Mouse (Mus musculus) limb, embryonic 15.5 days (tissue): ENCODE data around the gene Coa5. TPM values are rescaled to one million over a fixed set of nuclear protein-coding genes. Genes with fewer than 3 reads are reported as not detected.

Experiments
- ATAC-seq: fragments of 200-750 bp; cut with Nextera tagmentation; 2 replicates; pipeline ENCODE4 v1.8.0; 2017; ENCODE audit warnings: low read depth, moderate TSS enrichment; ENCODE audit not compliant: insufficient number of reproducible peaks, low FRiP score, low TSS enrichment
- H3K27ac ChIP-seq: fragments of 300-500 bp; sonication (generic); 2 replicates; pipeline ENCODE4 v1.5.1; 2015; ENCODE audit warnings: moderate library complexity, mild to moderate bottlenecking, inconsistent platforms
- H3K27me3 ChIP-seq: fragments of 300-500 bp; sonication (generic); 2 replicates; pipeline ENCODE4 v1.6.1; 2015; ENCODE audit warnings: inconsistent platforms
- H3K36me3 ChIP-seq: fragments of 300-500 bp; sonication (generic); 2 replicates; pipeline ENCODE4 v1.6.1; 2015; ENCODE audit warnings: inconsistent platforms
- H3K4me1 ChIP-seq: fragments of 300-500 bp; sonication (generic); 2 replicates; pipeline ENCODE4 v1.6.1; 2015; ENCODE audit warnings: inconsistent platforms
- H3K4me2 ChIP-seq: fragments of 300-500 bp; sonication (generic); 2 replicates; pipeline ENCODE4 v1.6.1; 2015; ENCODE audit warnings: mild to moderate bottlenecking, inconsistent platforms
- H3K4me3 ChIP-seq: fragments of 300-500 bp; sonication (generic); 2 replicates; pipeline ENCODE4 v1.5.1; 2015; ENCODE audit warnings: mild to moderate bottlenecking, inconsistent platforms
- H3K9ac ChIP-seq: fragments of 300-500 bp; sonication (generic); 2 replicates; pipeline ENCODE4 v1.6.1; 2015; ENCODE audit warnings: inconsistent platforms
- H3K9me3 ChIP-seq: fragments of 300-500 bp; sonication (generic); 2 replicates; pipeline ENCODE4 v1.6.1; 2016; ENCODE audit warnings: inconsistent platforms
- WGBS: fragments of 180-500 bp; shearing (Covaris S2); methylation state at CpG from one replicate; pipeline ENCODE4 v1.1.7; 2015; 5-methylcytosine and 5-hydroxymethylcytosine counted together
- polyA plus RNA-seq: library from polyadenylated mRNA; unstranded; fragments of >200 nt; fragmentation: Nextera tagmentation; extraction: Ambion mirVana; gene quantifications from 2 replicates; pipeline ENCODE4 v1.2.1, GENCODE M21; 2015

Coa5 gene
- polyA plus RNA-seq, 1 experiment from 2014 or later: 46.1 TPM

DNA sequence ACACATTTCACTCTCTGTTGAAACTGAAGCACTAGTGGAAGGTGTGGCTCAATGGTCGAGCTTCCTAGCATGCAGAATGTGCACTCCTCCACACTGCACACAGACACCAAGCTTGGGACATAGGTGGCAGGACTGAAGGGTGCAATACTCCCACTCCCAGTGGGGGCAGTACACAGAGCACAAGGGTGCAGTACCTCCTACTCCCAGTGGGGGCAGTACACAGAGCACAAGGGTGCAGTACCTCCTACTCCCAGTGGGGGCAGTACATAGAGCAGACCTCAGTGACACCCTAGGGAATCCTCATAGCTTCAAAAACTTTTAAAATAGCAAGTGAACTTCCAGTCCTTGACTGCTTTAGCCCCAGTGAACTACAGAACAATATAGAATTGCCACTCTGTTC is 10.5 kb downstream of the Coa5 start:
- H3K4me3 ChIP-seq: no peak overlapping the region
- H3K4me1 ChIP-seq: no peaks in the 10 kb centered on the region
- no peak for ATAC-seq
- H3K4me2 ChIP-seq: no peak overlapping the region
- no peak overlapping the region for H3K27ac ChIP-seq
- H3K9ac ChIP-seq: no peak overlapping the region
- no peaks in the 10 kb centered on the region for H3K27me3 ChIP-seq
- H3K36me3 ChIP-seq: peaks cover 59% of the 10 kb centered on the region
- WGBS: 93% methylated on average over 1 of the region's 1 CpGs
- H3K9me3 ChIP-seq: no peaks in the 10 kb centered on the region

DNA sequence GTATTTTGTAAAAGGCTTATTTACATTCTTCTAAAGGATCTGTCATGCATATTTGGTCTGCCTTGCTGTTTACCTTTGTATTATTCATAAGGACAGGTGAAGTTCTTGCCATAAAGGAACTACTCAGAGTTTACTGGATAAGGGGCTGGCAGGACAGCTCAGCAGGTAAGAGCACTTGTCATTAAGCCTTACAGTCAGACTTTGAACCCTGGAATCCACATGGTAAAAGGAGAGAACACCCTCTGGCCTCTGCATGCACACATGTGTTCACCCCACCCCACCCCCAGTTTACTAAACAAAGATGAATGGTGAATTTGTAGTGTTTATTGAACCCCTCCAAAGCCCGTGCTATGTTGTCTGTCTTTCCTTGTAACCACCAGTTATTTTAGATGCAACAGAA is 14.5 kb downstream of the Coa5 start:
- H3K36me3 ChIP-seq: peaks cover 31% of the 10 kb centered on the region
- H3K9me3 ChIP-seq: no peaks in the 10 kb centered on the region
- H3K27me3 ChIP-seq: no peaks in the 10 kb centered on the region
- no peak overlapping the region for H3K4me2 ChIP-seq
- no peak overlapping the region for H3K4me3 ChIP-seq
- H3K27ac ChIP-seq: no peak overlapping the region
- no peak for ATAC-seq
- WGBS: 83% methylated on average over 1 of the region's 1 CpGs
- no peak overlapping the region for H3K9ac ChIP-seq
- no peaks in the 10 kb centered on the region for H3K4me1 ChIP-seq

DNA sequence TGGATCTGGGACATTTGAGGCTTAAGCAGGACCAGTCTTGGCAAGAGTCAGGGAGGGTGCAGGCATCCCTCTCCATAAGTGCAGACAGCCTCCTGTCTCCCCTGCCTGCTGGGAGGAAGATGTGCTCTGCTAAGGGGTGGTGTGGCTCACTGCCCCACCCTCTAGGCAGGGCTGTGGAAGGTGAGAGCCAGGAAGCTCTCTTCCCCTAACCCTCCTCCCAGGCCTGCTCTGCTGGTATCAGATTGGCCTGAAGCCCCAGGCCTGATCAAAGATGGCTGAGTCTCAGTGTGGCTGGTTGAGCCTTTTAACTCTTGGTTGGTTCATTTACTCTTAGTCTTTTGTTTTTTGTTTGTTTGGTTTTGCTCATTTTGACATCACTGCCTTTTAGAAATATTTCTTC is 20.3 kb downstream of the Coa5 start:
- H3K9ac ChIP-seq: no peak overlapping the region
- H3K4me2 ChIP-seq: no peak overlapping the region
- no peak for ATAC-seq
- H3K27me3 ChIP-seq: no peaks in the 10 kb centered on the region
- H3K27ac ChIP-seq: no peak overlapping the region
- 0 out of 2 replicates have a peak, but pooled peaks cover 2% of the 10 kb centered on the region for H3K36me3 ChIP-seq
- no peaks in the 10 kb centered on the region for H3K4me1 ChIP-seq
- H3K4me3 ChIP-seq: no peak overlapping the region
- H3K9me3 ChIP-seq: no peaks in the 10 kb centered on the region

DNA sequence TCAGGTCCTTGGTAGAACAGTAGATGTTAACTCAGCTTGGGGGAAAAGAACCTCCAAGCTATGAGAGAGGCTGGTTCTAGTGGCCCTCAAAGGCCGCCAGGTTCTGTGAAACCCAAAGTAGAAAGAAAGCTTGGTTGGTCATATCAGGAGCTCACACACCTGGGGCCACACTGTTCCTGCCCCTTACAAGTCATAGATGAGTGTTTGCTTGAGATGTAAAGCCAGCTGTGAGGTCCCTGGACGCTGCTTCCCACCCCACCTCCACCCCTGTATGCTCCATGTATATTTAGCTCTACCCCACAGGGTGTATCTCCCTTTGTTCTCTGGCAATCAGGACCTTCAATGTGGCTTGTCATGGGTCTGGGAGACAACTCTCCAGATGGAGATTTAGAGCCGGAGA is 21.2 kb downstream of the Coa5 start:
- Histone ChIP-seq H3K27me3 (no peaks in the 10 kb centered on the region), H3K36me3 (0 out of 2 replicates have a peak, but pooled peaks cover 2% of the 10 kb centered on the region), H3K9ac (no peak overlapping the region), H3K4me3 (no peak overlapping the region), H3K4me1 (no peaks in the 10 kb centered on the region), H3K9me3 (no peaks in the 10 kb centered on the region), H3K4me2 (no peak overlapping the region), H3K27ac (no peak overlapping the region)
- 63% methylated on average over 3 of the region's 3 CpGs for WGBS
- ATAC-seq: no peak

DNA sequence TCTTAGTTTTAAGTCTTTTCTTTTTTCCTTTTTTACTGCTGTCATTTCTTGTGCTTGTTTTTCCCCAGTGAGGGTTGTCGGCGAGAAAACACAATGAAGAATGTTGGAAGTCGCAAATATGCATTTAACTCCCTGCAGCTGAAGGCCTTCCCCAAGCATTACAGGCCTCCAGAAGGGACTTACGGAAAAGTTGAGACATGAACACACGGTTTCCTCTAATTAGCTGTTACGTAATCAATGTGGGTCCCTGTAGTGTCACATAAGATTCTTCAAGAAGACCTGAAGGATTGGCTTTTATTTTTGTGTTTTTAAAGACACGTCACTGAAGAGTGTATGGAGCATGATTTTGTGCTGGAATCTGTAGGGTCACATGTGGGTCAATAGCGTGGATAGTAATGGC is 21.8 kb downstream of the Coa5 start:
- Histone ChIP-seq H3K9ac (no peak overlapping the region), H3K36me3 (0 out of 2 replicates have a peak, but pooled peaks cover 2% of the 10 kb centered on the region), H3K27ac (no peak overlapping the region), H3K27me3 (no peaks in the 10 kb centered on the region), H3K4me2 (no peak overlapping the region), H3K4me1 (no peaks in the 10 kb centered on the region), H3K9me3 (no peaks in the 10 kb centered on the region), H3K4me3 (no peak overlapping the region)
- 66% methylated on average over 8 of the region's 8 CpGs for WGBS
- no peak for ATAC-seq

DNA sequence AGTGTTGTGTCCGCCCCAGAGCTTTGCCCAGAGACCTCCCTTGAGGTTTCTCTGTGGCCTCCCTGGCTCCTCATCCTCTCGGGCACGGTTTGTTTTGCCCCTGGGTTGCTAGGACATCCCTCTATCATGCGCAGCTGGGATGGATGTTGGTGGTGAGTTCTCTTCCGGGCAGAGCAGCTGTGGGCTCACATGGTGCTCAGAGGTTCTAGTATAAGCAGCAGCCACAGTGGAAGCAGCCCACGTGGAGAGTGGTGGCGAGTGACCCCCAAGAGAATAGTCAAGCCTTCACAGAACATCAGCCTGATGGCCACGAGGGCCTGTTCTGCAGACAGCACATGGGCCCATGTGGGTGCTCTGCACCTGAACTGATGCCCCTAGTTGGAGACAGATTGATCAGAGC is 22.7 kb downstream of the Coa5 start:
- no peak overlapping the region for H3K4me2 ChIP-seq
- no peaks in the 10 kb centered on the region for H3K4me1 ChIP-seq
- H3K4me3 ChIP-seq: no peak overlapping the region
- WGBS: 81% methylated on average over 8 of the region's 8 CpGs
- no peak for ATAC-seq
- no peak overlapping the region for H3K27ac ChIP-seq
- H3K36me3 ChIP-seq: peaks cover 10% of the 10 kb centered on the region; the same call in 1 of the 2 replicates
- no peaks in the 10 kb centered on the region for H3K27me3 ChIP-seq
- no peak overlapping the region for H3K9ac ChIP-seq
- no peaks in the 10 kb centered on the region for H3K9me3 ChIP-seq

DNA sequence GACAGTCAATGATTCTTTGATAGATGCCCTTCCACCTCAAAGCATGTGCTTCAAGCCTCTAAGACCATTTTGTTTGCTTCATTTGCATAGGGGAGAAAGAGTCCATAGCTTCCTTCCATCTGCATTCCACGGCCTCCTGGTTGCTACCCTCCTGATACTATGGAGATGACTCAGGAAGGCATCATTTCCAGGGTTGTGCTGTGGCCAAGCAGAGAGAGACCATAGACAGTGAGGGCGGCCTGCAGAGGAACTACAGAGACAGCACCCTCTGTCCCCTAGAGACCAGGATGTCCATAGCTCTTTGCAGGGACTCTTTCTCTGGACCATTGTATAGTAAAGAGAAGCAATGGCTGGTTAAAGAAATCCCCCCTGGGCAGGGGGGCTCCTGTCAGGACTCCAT is 24.8 kb downstream of the Coa5 start:
- peaks cover 14% of the 10 kb centered on the region; the same call in 1 of the 2 replicates for H3K36me3 ChIP-seq
- no peak for ATAC-seq

DNA sequence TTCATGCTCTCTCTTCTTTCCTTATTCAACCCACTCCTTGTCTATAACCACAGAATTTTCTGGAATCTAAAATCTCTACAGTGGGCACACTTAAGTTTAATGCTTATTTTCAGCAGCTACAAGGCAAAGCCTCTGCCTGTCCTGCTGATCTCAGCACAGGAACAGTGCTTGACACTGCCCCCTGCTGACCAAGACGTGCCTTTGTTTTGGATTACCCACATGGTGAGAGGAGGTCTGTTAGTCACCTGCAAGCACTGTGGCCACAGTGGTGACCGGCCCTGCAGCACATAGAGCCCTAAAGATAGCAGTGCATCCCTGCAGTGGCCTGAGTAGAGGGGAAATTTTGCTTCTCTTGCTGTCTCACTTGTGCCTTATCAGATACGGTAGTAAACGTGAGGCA is 28.2 kb downstream of the Coa5 start:
- no peak for ATAC-seq
- Histone ChIP-seq H3K9ac (no peak overlapping the region), H3K4me1 (no peaks in the 10 kb centered on the region), H3K4me2 (no peak overlapping the region), H3K4me3 (no peak overlapping the region), H3K9me3 (no peaks in the 10 kb centered on the region), H3K27ac (no peak overlapping the region), H3K27me3 (no peaks in the 10 kb centered on the region), H3K36me3 (peaks cover 29% of the 10 kb centered on the region)
- 57% methylated on average over 4 of the region's 4 CpGs for WGBS

More for the DNA sequence above, 24.8 kb downstream of the Coa5 start:
- Histone ChIP-seq H3K9ac (no peak overlapping the region), H3K4me3 (no peak overlapping the region), H3K27ac (no peak overlapping the region), H3K27me3 (no peaks in the 10 kb centered on the region), H3K4me2 (no peak overlapping the region), H3K9me3 (no peaks in the 10 kb centered on the region), H3K4me1 (no peaks in the 10 kb centered on the region)
- 80% methylated on average over 2 of the region's 2 CpGs for WGBS

DNA sequence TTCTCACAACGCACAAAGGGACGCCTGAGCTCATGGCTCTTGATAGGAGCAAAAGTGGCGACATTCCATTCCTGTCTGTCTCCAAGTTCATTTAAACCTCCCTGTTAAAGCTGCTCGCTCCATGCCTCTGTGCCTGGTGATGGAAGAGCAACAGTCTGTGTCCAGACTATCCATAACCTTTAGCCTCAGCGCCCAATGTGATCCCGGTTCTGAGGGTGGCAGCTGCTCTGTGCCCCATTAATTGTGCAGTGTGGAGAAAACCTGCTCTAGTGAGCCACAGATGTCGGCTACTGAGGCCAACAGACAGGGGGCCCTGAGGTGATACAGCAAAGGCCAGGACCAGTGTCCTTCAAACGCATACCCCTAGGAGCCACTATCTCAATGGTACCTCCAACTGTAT is 30.2 kb downstream of the Coa5 start:
- Histone ChIP-seq H3K4me3 (no peak overlapping the region), H3K4me1 (no peaks in the 10 kb centered on the region), H3K4me2 (no peak overlapping the region), H3K9me3 (no peaks in the 10 kb centered on the region), H3K27me3 (no peaks in the 10 kb centered on the region), H3K9ac (no peak overlapping the region), H3K36me3 (peaks cover 41% of the 10 kb centered on the region), H3K27ac (no peak overlapping the region)
- ATAC-seq: no peak
- 68% methylated on average over 8 of the region's 8 CpGs for WGBS

DNA sequence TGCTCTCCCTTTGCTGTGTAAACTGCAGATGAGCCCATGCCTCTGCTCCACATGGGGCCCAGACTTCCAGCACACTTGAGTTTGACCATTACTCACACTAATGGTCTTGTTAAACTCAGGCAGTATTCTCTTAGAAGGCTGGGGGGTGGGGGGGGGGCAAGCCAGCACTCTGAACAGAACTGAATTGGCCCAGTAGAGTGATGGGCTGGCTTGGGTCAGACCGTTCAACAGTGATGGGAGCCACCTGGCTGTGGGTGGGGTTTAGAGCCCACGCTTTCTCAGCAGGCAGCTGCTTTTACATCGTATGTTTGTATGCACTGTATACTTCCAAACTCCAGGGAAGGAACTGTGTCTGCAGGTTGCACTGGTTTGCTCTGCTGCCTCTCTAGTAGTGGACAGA is 30.9 kb downstream of the Coa5 start:
- Histone ChIP-seq H3K9ac (no peak overlapping the region), H3K4me3 (no peak overlapping the region), H3K4me2 (no peak overlapping the region), H3K9me3 (no peaks in the 10 kb centered on the region), H3K4me1 (no peaks in the 10 kb centered on the region), H3K36me3 (peaks cover 43% of the 10 kb centered on the region), H3K27me3 (no peaks in the 10 kb centered on the region), H3K27ac (no peak overlapping the region)
- 28% methylated on average over 3 of the region's 3 CpGs for WGBS
- ATAC-seq: no peak

DNA sequence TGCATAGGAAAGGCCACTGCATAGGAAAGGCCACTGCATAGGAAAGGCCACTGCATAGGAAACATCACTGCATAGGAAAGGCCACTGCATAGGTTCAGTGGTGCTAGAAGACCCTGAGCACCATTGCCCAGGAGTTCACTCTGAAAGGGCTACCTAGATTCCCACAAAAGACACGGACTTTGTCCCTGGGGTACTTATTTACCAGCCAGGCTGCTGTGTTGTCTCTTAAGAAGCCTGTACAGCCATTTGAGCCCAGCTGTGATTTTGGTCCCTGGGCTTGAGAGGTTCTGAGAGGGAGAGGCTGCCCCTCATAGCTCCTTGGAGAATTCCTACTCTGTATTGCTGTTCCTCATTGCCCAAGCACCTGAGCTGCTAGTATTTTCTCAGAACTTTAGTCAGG is 33.4 kb downstream of the Coa5 start:
- WGBS: 61% methylated on average over 1 of the region's 1 CpGs
- Histone ChIP-seq H3K9me3 (no peaks in the 10 kb centered on the region), H3K4me3 (no peak overlapping the region), H3K9ac (no peak overlapping the region), H3K27me3 (no peaks in the 10 kb centered on the region), H3K27ac (no peak overlapping the region), H3K4me1 (no peaks in the 10 kb centered on the region), H3K36me3 (peaks cover 49% of the 10 kb centered on the region), H3K4me2 (no peak overlapping the region)
- ATAC-seq: no peak

DNA sequence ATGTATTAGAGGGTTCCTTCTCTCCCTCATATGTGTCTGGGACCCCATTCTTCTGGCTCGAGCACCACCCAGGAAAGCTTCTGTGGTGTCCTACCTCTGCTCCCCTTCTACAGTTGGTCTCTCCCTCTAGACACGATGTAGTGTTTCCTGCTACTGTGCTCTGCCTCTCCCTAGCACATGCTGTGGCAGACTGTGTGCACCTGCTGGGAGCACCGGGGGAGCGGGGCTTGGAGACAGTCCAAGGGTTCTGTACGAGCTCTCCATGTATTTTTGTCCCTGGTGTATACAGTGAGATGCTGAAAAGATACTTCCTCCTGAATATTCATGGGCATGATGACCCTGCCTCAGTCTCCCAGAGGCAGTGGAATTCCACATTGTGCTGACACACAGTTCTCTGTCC is 36.7 kb downstream of the Coa5 start:
- Histone ChIP-seq H3K36me3 (peaks cover 55% of the 10 kb centered on the region), H3K27me3 (no peaks in the 10 kb centered on the region), H3K27ac (no peak overlapping the region), H3K4me2 (no peak overlapping the region), H3K4me3 (no peak overlapping the region), H3K9ac (no peak overlapping the region), H3K4me1 (no peaks in the 10 kb centered on the region), H3K9me3 (no peaks in the 10 kb centered on the region)
- no peak for ATAC-seq
- 74% methylated on average over 5 of the region's 5 CpGs for WGBS

DNA sequence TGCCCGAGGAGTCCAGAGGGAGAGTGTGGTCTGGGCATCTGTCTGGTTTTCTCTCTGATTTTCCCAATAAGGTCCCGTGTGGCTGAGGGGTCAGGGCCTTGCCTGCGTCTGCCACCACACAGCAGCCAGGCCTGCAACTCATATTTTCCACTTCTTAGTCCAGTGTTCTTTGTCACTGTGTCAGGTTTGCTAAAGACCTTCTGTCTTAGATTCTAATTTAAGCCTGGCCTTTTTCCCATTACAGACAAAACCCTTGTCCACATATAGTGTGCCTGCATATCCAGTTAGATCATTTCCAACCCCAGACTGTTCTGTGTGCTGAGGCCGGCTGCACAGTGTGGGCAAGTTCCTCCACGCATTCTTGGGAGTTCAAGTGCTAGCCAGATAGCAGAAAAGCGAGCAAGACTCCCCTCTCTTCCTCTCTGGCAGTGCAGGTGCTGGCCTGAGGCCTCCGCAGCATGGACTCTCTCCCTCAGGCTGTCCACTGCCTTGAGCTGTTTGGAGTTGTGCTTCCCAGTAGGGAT is 43.4 kb downstream of the Coa5 start:
- Histone ChIP-seq H3K9ac (no peak overlapping the region), H3K4me2 (no peak overlapping the region), H3K4me1 (no peaks in the 10 kb centered on the region), H3K36me3 (peaks cover 22% of the 10 kb centered on the region), H3K27me3 (no peaks in the 10 kb centered on the region), H3K9me3 (no peaks in the 10 kb centered on the region), H3K4me3 (no peak overlapping the region), H3K27ac (no peak overlapping the region)
- ATAC-seq: no peak
- 68% methylated on average over 7 of the region's 7 CpGs for WGBS
